Mouse (Mus musculus) embryonic facial prominence, embryonic 11.5 days (tissue): ENCODE results near the gene Gnpnat1. TPM values are rescaled to one million over a fixed set of nuclear protein-coding genes. Genes with fewer than 3 reads are reported as not detected.
A peak's percentile ranks its signal among the peaks of the same experiment; 100 is the strongest.

Experiments used
- ATAC-seq: fragments of 200-750 bp; cut with Nextera tagmentation; replicated peaks from 2 replicates; pipeline ENCODE4 v1.8.0; 2017; ENCODE audit warnings: low read depth; ENCODE audit not compliant: insufficient number of reproducible peaks, low FRiP score, low TSS enrichment
- DNase-seq: peaks from one replicate; pipeline ENCODE4 v3.0.0-alpha.2; 2015; ENCODE audit warnings: low spot score
- H3K27ac ChIP-seq: fragments of 300-500 bp; sonication (generic); replicated peaks from 2 replicates; pipeline ENCODE4 v1.5.1; 2014; ENCODE audit warnings: mild to moderate bottlenecking, low read depth, low read length, control low read depth
- H3K27me3 ChIP-seq: fragments of 300-500 bp; sonication (generic); 2 replicates; pipeline ENCODE4 v1.6.1; 2014; ENCODE audit warnings: mild to moderate bottlenecking, low read length, moderate library complexity, mixed read lengths; ENCODE audit not compliant: control insufficient read depth, insufficient read depth
- H3K36me3 ChIP-seq: fragments of 300-500 bp; sonication (generic); replicated peaks from 2 replicates; pipeline ENCODE4 v1.6.1; 2014; ENCODE audit warnings: low read depth, mild to moderate bottlenecking, low read length, moderate library complexity, mixed read lengths; ENCODE audit not compliant: control insufficient read depth, insufficient read depth
- H3K4me1 ChIP-seq: fragments of 300-500 bp; sonication (generic); 2 replicates; pipeline ENCODE4 v1.6.1; 2014; ENCODE audit warnings: low read length, mixed read lengths; ENCODE audit not compliant: control insufficient read depth, insufficient read depth
- H3K4me2 ChIP-seq: fragments of 300-500 bp; sonication (generic); 2 replicates; pipeline ENCODE4 v1.6.1; 2014; ENCODE audit warnings: low read depth, mild to moderate bottlenecking, control low read depth, low read length, moderate library complexity
- H3K4me3 ChIP-seq: fragments of 300-500 bp; sonication (generic); 2 replicates; pipeline ENCODE4 v1.5.1; 2014; ENCODE audit warnings: low read depth, low read length, control low read depth
- H3K9ac ChIP-seq: fragments of 300-500 bp; sonication (generic); replicated peaks from 2 replicates; pipeline ENCODE4 v1.6.1; 2014; ENCODE audit warnings: mild to moderate bottlenecking, control low read depth, low read length
- H3K9me3 ChIP-seq: fragments of 300-500 bp; sonication (generic); replicated peaks from 2 replicates; pipeline ENCODE4 v1.6.1; 2016; ENCODE audit warnings: mild to moderate bottlenecking, low read length, inconsistent platforms, mixed read lengths; ENCODE audit not compliant: control insufficient read depth
- WGBS: fragments of 180-500 bp; shearing (Covaris S2); extraction: QIAGEN DNeasy Blood & Tissue Kit; methylation state at CpG from one replicate; pipeline ENCODE4 v1.1.7; 2014; 5-methylcytosine and 5-hydroxymethylcytosine counted together
- polyA plus RNA-seq: library from polyadenylated mRNA; unstranded; fragments of >200 nt; fragmentation: Nextera tagmentation; extraction: Ambion mirVana; gene quantifications from 2 replicates; pipeline ENCODE4 v1.2.1, GENCODE M21; 2014

Gene Gnpnat1
- polyA plus RNA-seq, 1 experiment from 2014 or later: 50.8 TPM

DNA sequence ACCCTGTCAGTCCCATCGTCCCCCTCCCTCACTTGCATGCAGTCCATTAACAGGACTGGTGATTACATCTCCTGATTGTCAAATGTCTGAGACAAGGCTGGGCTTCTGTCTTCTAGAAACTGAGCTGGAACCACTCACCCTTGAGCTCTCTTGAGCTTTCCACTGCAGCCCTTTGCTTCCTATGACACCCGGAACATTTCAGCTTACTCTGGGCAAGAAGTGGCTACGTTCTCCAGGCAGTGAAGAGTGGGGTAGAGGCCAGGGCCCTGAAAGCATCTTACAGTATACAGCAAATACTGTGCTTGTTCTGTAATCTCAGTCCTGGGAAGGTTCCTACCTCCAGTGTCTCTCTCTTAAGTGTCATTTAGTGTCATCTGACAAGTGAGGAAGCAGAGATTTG is 15.5 kb downstream of the Gnpnat1 start:
- Histone ChIP-seq H3K9ac (peak overlapping the region; percentile 83), H3K36me3 (no peaks in the 10 kb centered on the region), H3K4me1 (no peaks in the 10 kb centered on the region), H3K4me3 (peak overlapping the region; percentile 73), H3K4me2 (peak overlapping the region; percentile 80), H3K27ac (peak overlapping the region; percentile 56; the same call in 1 of the 2 replicates), H3K27me3 (no peaks in the 10 kb centered on the region), H3K9me3 (no peaks in the 10 kb centered on the region)
- 30% methylated on average over 3 of the region's 3 CpGs for WGBS
- DNase-seq: no peak
- ATAC-seq: peak; percentile 22; the same call in 1 of the 2 replicates

DNA sequence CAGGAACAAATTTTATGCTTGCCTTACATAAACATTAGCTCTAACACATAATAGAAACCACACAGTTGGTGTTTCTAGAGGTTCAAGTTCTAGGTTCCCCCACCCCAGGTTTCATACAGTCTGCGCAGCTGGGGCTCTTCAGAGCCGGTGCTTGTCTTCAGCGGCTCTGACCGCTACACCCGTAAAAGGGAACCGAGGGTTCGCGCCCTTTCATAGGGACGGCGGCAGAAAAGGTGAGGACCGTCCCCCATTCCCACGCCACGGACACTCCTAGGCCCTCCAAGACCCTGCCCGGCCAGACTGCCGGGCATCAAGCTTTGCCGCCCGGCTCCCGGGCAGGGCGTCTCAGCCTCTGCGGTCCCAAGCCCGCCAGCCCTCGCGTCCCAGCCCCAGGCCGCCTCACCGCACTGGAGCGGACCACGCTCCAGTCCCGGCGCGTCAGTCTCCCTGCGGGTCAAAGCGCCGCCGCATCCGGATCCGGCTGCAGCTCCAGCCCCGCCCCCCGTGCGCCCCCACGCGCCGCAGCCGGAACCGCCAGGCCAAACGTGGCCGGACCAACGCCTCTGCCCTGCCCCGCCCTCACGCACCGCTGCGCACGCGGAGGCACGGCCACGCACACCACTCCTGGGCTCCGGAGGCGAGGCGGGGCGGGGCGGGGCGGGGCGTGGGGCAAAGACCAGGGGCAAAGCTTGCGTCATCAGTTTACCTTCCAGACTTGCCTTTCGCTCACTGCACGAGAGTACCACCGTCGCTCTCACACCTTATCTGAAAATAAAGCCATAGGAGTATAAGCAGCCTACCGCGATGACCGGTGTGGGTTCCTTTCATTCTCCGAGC is 16.1 kb downstream of the Gnpnat1 start:
- H3K4me3 ChIP-seq: peak overlapping the region; percentile 73
- peak overlapping the region; percentile 83 for H3K9ac ChIP-seq
- under 1% methylated on average over 62 of the region's 71 CpGs for WGBS
- H3K27ac ChIP-seq: peak overlapping the region; percentile 56; the same call in 1 of the 2 replicates
- H3K4me1 ChIP-seq: no peaks in the 10 kb centered on the region
- H3K27me3 ChIP-seq: no peaks in the 10 kb centered on the region
- DNase-seq (peak; percentile 89), ATAC-seq (peak; percentile 96)
- H3K4me2 ChIP-seq: peak overlapping the region; percentile 80
- no peaks in the 10 kb centered on the region for H3K36me3 ChIP-seq
- no peaks in the 10 kb centered on the region for H3K9me3 ChIP-seq

DNA sequence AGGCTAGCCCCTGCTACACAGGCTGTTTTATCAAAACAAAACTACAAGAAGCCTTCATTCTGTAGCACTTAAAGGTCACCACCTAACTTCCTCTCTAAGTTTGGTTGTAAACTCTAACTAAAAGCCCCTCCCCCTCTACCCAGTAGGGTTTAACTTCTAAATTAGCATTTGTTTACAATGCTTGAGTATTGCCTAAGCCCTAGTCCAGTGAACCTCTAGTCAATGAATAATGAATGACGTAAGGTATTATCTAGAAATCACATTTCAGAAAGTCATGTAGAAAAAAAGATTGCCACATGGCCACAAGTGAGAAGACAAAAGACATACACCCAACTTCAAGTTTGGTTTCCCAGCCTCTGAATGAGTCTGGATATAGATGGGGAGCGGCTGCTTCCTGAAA is 17.2 kb downstream of the Gnpnat1 start:
- ATAC-seq (no peak), DNase-seq (no peak)
- Histone ChIP-seq H3K36me3 (0 out of 2 replicates have a peak, but pooled peaks cover 2% of the 10 kb centered on the region), H3K27me3 (no peaks in the 10 kb centered on the region), H3K4me2 (peak overlapping the region; percentile 80; the same call in 1 of the 2 replicates), H3K9me3 (no peaks in the 10 kb centered on the region), H3K27ac (no peak overlapping the region), H3K9ac (no peak overlapping the region), H3K4me1 (no peaks in the 10 kb centered on the region), H3K4me3 (peak overlapping the region; percentile 73; the same call in 1 of the 2 replicates)
- WGBS: 23% methylated on average over 2 of the region's 2 CpGs

DNA sequence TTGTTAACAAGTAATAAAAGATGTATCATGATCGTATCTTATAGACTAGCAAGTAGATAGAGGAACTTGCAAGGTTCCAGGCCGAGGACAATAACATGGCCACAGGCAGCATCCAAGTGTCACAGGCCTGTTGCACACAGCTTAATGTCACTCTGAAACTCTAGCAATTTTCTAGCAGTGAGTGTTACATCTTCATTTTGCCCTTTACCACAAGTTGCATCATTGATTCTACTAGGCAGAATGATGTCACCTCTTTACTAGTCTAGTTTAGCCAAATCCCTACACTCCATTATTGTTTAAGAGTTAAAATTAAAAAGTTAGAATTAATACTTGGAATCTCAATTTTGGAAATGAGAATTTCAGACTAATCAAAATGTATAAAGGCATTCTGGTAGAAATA is 19.1 kb downstream of the Gnpnat1 start:
- Histone ChIP-seq H3K27ac (no peak overlapping the region), H3K4me3 (no peak overlapping the region), H3K9ac (no peak overlapping the region), H3K9me3 (no peaks in the 10 kb centered on the region), H3K36me3 (peaks cover 6% of the 10 kb centered on the region; the same call in 1 of the 2 replicates), H3K4me2 (no peak overlapping the region), H3K27me3 (no peaks in the 10 kb centered on the region), H3K4me1 (no peaks in the 10 kb centered on the region)
- no peak for DNase-seq
- WGBS: 97% methylated on average over 2 of the region's 2 CpGs
- no peak for ATAC-seq

DNA sequence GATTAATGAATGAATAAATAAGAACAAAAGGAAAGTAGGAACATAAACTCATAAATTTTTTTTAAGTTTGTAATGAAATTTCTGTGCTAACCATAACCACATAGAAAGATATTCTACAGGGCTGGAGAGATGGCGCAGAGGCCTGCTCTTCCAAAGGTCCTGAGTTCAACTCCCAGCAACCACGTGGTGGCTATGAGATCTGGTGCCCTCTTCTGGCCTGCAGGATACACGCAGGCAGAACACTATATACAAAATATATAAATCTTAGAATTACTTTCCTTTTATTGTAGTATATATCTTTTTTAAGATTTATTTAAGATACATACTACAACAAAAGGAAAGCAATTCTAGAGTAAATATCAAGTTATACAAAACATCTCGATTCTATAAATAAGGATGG is 21.8 kb downstream of the Gnpnat1 start:
- H3K36me3 ChIP-seq: peaks cover 9% of the 10 kb centered on the region; the same call in 1 of the 2 replicates
- no peaks in the 10 kb centered on the region for H3K9me3 ChIP-seq
- 79% methylated on average over 4 of the region's 4 CpGs for WGBS
- H3K4me1 ChIP-seq: no peaks in the 10 kb centered on the region
- H3K27me3 ChIP-seq: no peaks in the 10 kb centered on the region
- H3K27ac ChIP-seq: no peak overlapping the region
- H3K4me2 ChIP-seq: no peak overlapping the region
- no peak overlapping the region for H3K4me3 ChIP-seq
- ATAC-seq: no peak
- no peak overlapping the region for H3K9ac ChIP-seq
- DNase-seq: no peak

DNA sequence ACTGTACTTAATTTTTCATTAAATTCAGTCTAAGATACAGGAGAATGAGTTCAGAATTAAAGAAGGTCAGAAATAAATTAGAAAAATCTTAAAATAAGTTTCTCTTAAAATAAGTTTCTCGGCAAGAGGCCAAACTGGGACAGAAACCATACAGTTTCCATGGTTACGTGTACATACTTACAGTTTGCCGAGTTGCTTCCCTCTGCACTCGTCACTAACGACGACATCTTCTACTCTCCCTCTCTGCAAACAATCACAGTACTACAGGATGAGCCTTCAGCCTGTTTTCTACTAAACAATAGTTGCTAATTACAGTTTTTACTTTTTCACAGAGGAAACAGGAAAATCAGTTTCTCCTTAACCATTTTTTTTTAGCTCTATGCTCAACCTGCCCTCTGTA is 24.0 kb downstream of the Gnpnat1 start:
- ATAC-seq (no peak), DNase-seq (no peak)
- Histone ChIP-seq H3K27ac (no peak overlapping the region), H3K9me3 (no peaks in the 10 kb centered on the region), H3K4me1 (no peaks in the 10 kb centered on the region), H3K27me3 (no peaks in the 10 kb centered on the region), H3K9ac (no peak overlapping the region), H3K36me3 (peaks cover 9% of the 10 kb centered on the region; the same call in 1 of the 2 replicates), H3K4me3 (no peak overlapping the region), H3K4me2 (no peak overlapping the region)
- WGBS: 86% methylated on average over 6 of the region's 6 CpGs

DNA sequence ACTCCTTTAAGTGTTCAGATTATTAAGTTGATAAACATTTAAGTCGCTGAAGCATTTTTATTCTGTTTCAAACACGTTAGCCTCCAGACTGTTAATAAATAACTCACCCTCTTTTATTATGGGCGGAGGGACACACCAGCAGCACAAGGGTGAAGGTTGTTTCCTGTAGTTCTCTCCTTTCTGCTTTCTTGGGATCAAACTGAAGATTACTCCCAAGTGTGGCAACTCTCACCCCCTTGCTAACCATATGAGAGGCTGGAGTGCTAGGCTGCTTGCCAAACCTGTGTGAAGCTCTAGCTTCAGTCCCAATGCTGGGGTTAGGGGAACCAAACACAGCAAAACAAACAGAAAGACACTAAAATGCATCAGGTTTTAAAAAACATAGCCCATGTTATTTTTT is 25.9 kb downstream of the Gnpnat1 start:
- no peak for DNase-seq
- Histone ChIP-seq H3K4me1 (no peaks in the 10 kb centered on the region), H3K27ac (no peak overlapping the region), H3K36me3 (peaks cover 9% of the 10 kb centered on the region; the same call in 1 of the 2 replicates), H3K4me2 (no peak overlapping the region), H3K9me3 (no peaks in the 10 kb centered on the region), H3K4me3 (no peak overlapping the region), H3K27me3 (no peaks in the 10 kb centered on the region), H3K9ac (no peak overlapping the region)
- no peak for ATAC-seq
- 95% methylated on average over 3 of the region's 3 CpGs for WGBS

DNA sequence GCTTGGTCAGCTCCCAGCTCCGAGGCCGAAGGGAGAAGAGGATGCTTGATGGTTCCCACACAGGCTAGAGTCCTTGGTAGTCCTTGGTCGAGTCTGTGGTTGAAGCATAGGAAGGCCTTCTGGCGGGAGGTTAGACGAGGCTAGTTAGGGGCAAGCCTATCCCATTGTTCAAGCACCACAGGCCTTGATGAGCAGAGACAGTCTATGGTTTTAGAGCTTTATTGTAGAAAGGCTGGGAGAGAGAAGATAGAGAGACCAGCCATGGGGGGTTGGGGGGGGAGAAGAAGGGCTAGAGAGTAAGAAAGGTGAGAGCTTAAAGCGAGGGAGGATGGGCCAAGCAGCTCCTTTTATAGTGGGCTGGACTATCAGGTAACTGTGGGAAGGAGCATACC is 39.5 kb downstream of the Gnpnat1 start:
- H3K4me3 ChIP-seq: no peak overlapping the region
- 88% methylated on average over 6 of the region's 6 CpGs for WGBS
- H3K4me1 ChIP-seq: no peaks in the 10 kb centered on the region
- no peak overlapping the region for H3K4me2 ChIP-seq
- DNase-seq (no peak), ATAC-seq (no peak)
- H3K27ac ChIP-seq: no peak overlapping the region
- no peak overlapping the region for H3K9ac ChIP-seq
- no peaks in the 10 kb centered on the region for H3K27me3 ChIP-seq
- no peaks in the 10 kb centered on the region for H3K9me3 ChIP-seq
- peaks cover 7% of the 10 kb centered on the region; the same call in 1 of the 2 replicates for H3K36me3 ChIP-seq
